Mouse (Mus musculus) heart, adult 2 months (tissue): ENCODE results near the gene Gm45208. TPM values are rescaled to one million over a fixed set of nuclear protein-coding genes. Genes with fewer than 3 reads are reported as not detected.

Experiments used
- DNase-seq, 2 experiments: peaks; one replicate each; pipeline ENCODE4 v3.0.0; 2021
- H3K27ac ChIP-seq: fragments of 200-600 bp; 2 replicates; pipeline ENCODE4 v1.8.1; 2022
- H3K27me3 ChIP-seq: fragments of 200-500 bp; 2 replicates; pipeline ENCODE4 v1.6.1; 2012; ENCODE audit warnings: mild to moderate bottlenecking, low read length, inconsistent platforms, mixed read lengths; ENCODE audit not compliant: control insufficient read depth, insufficient read depth
- H3K36me3 ChIP-seq: fragments of 200-500 bp; 2 replicates; pipeline ENCODE4 v1.6.1; 2012; ENCODE audit warnings: low read length, inconsistent platforms; ENCODE audit not compliant: control insufficient read depth, insufficient read depth
- H3K4me1 ChIP-seq: fragments of 200-500 bp; 2 replicates; pipeline ENCODE4 v1.6.1; 2011; ENCODE audit warnings: low read length; ENCODE audit not compliant: control insufficient read depth, insufficient read depth
- H3K4me3 ChIP-seq: fragments of 200-600 bp; 2 replicates; pipeline ENCODE4 v1.8.1; 2022
- H3K79me2 ChIP-seq: fragments of 200-500 bp; replicated peaks from 2 replicates; pipeline ENCODE4 v1.6.1; 2012; ENCODE audit warnings: mild to moderate bottlenecking, inconsistent platforms, low read length, moderate library complexity, mixed read lengths; ENCODE audit not compliant: control insufficient read depth, insufficient read depth
- H3K9ac ChIP-seq: fragments of 200-500 bp; 2 replicates; pipeline ENCODE4 v1.6.1; 2012; ENCODE audit warnings: low read depth, mild to moderate bottlenecking, control low read depth, inconsistent platforms, low read length, mixed read lengths
- CTCF ChIP-seq: fragments of 200-600 bp; IDR thresholded peaks from 2 replicates; pipeline ENCODE4 v1.8.1; 2022; ENCODE audit warnings: antibody characterized with exemption, mild to moderate bottlenecking, moderate library complexity
- EP300 ChIP-seq: fragments of 200-500 bp; IDR thresholded peaks from 2 replicates; pipeline ENCODE4 v1.6.1; 2011; ENCODE audit warnings: low read depth, low read length, control low read depth; ENCODE audit not compliant: insufficient read depth
- POLR2A ChIP-seq: fragments of 200-500 bp; IDR thresholded peaks from 2 replicates; pipeline ENCODE4 v1.6.1; 2011; ENCODE audit warnings: mild to moderate bottlenecking, low read depth, low read length, control low read depth; ENCODE audit not compliant: insufficient read depth
- WGBS: fragments of 180-500 bp; shearing (Covaris S2); methylation state at CpG from one replicate; pipeline ENCODE4 v1.1.7; 2018; 5-methylcytosine and 5-hydroxymethylcytosine counted together
- intact Hi-C: fragments of 180-260 bp; cut with DNase I; formaldehyde crosslinking; loops from one replicate; pipeline ENCODE4 v1.15.1; 2025
- polyA plus RNA-seq: library from polyadenylated mRNA; depleted of rRNA; stranded (reverse); fragments of >200 nt; gene quantifications from 2 replicates; pipeline ENCODE4 v1.2.3, GENCODE M21; 2012
- total RNA-seq, 2 experiments: library from RNA; stranded (reverse); gene quantifications; 2 replicates each; pipeline ENCODE4 v1.2.3; 2021

Gene Gm45208
- total and polyA plus RNA-seq, 3 experiments: 0.21 to 0.94 TPM; not detected in 1

GRCm38 (mm10) chrX:7728922-7729265, 6.8 kb downstream of the Gm45208 start:
- DNase-seq: no peak
- 28% methylated on average over 4 of the region's 4 CpGs for WGBS
- Histone ChIP-seq H3K4me1 (no peaks in the 10 kb centered on the region; the same call in 1 of the 2 replicates), H3K36me3 (no peaks in the 10 kb centered on the region), H3K9ac (peak overlapping the region; percentile 68), H3K27ac (no peak overlapping the region), H3K27me3 (no peaks in the 10 kb centered on the region), H3K4me3 (peak overlapping the region; percentile 38), H3K79me2 (no peaks in the 10 kb centered on the region)
- no peak for TF ChIP-seq POLR2A
- intact Hi-C loops: loop anchor here (10.0 kb wide), 1 partner anchor 346 kb away; the partner anchor contains the start of gene Suv39h1

GRCm38 (mm10) chrX:7733571-7734156, 11.6 kb downstream of the Gm45208 start:
- intact Hi-C loops: loop anchor here (5.0 kb wide), 1 partner anchor 44 kb away; no protein-coding TSS in a partner anchor
- Histone ChIP-seq H3K4me3 (no peak overlapping the region), H3K9ac (peak overlapping the region; percentile 57), H3K36me3 (no peaks in the 10 kb centered on the region), H3K4me1 (no peaks in the 10 kb centered on the region), H3K79me2 (no peaks in the 10 kb centered on the region), H3K27me3 (no peaks in the 10 kb centered on the region), H3K27ac (no peak overlapping the region)
- TF ChIP-seq CTCF (peak; percentile 81), EP300 (no peak), POLR2A (no peak)
- peak; percentile 64 to 77 for DNase-seq
- 42% methylated on average over 26 of the region's 26 CpGs for WGBS

GRCm38 (mm10) chrX:7739336-7740081, 17.5 kb downstream of the Gm45208 start:
- DNase-seq: no peak
- WGBS: 64% methylated on average over 11 of the region's 14 CpGs
- Histone ChIP-seq H3K36me3 (no peaks in the 10 kb centered on the region), H3K4me1 (no peaks in the 10 kb centered on the region), H3K9ac (no peak overlapping the region), H3K4me3 (no peak overlapping the region), H3K27me3 (no peaks in the 10 kb centered on the region), H3K79me2 (no peaks in the 10 kb centered on the region), H3K27ac (no peak overlapping the region)
- intact Hi-C loops: no loop called here
- no peak for TF ChIP-seq CTCF
- no peak for TF ChIP-seq POLR2A
- TF ChIP-seq EP300: no peak

GRCm38 (mm10) chrX:7740082-7740819, 18.2 kb downstream of the Gm45208 start:
- no peaks in the 10 kb centered on the region for H3K36me3 ChIP-seq
- no peaks in the 10 kb centered on the region for H3K4me1 ChIP-seq
- no peak overlapping the region for H3K9ac ChIP-seq
- WGBS: 51% methylated on average over 10 of the region's 10 CpGs
- no peak for DNase-seq
- TF ChIP-seq CTCF (no peak), POLR2A (no peak), EP300 (no peak)
- H3K27me3 ChIP-seq: no peaks in the 10 kb centered on the region
- no peaks in the 10 kb centered on the region for H3K79me2 ChIP-seq
- H3K4me3 ChIP-seq: no peak overlapping the region
- intact Hi-C loops: no loop called here
- no peak overlapping the region for H3K27ac ChIP-seq

GRCm38 (mm10) chrX:7741103-7741502, 19.1 kb downstream of the Gm45208 start:
- no peak overlapping the region for H3K27ac ChIP-seq
- H3K4me3 ChIP-seq: no peak overlapping the region
- no peak overlapping the region for H3K9ac ChIP-seq
- DNase-seq: no peak
- H3K36me3 ChIP-seq: no peaks in the 10 kb centered on the region
- WGBS: 56% methylated on average over 5 of the region's 5 CpGs
- no peaks in the 10 kb centered on the region for H3K27me3 ChIP-seq
- H3K4me1 ChIP-seq: no peaks in the 10 kb centered on the region
- no peak for TF ChIP-seq EP300
- TF ChIP-seq CTCF: no peak
- TF ChIP-seq POLR2A: no peak
- no peaks in the 10 kb centered on the region for H3K79me2 ChIP-seq
- intact Hi-C loops: no loop called here

GRCm38 (mm10) chrX:7743470-7743869, 21.4 kb downstream of the Gm45208 start:
- WGBS: 50% methylated on average over 5 of the region's 5 CpGs
- no peak for DNase-seq
- H3K9ac ChIP-seq: no peak overlapping the region
- TF ChIP-seq CTCF: peak; percentile 42
- TF ChIP-seq POLR2A: no peak
- intact Hi-C loops: no loop called here
- H3K27me3 ChIP-seq: no peaks in the 10 kb centered on the region
- no peaks in the 10 kb centered on the region for H3K4me1 ChIP-seq
- no peaks in the 10 kb centered on the region for H3K36me3 ChIP-seq
- no peaks in the 10 kb centered on the region for H3K79me2 ChIP-seq
- no peak overlapping the region for H3K27ac ChIP-seq
- H3K4me3 ChIP-seq: no peak overlapping the region
